Mouse (Mus musculus): Measurements from ENCODE around the gene Pde7b.
A peak's percentile ranks its signal among the peaks of the same experiment; 100 is the strongest.

GRCm38 (mm10) chr10:20670541-20670940, 54.3 kb downstream of the Pde7b start:
- peak; percentile 28; the same call in 1 of the 2 replicates for TF ChIP-seq CTCF (IDR thresholded peaks at IDR 0.05; ENCODE audit: control insufficient read depth, insufficient read depth, insufficient replicate concordance, low read depth, low read length)
- TF ChIP-seq POLR2A (IDR thresholded peaks at IDR 0.05; ENCODE audit: control insufficient read depth, low read depth, low read length), result no peak
